Mouse (Mus musculus): ENCODE data around the gene Actr8. TPM values are rescaled to one million over a fixed set of nuclear protein-coding genes. Genes with fewer than 3 reads are reported as not detected.

Actr8 gene
- total RNA-seq (2017), result 25.1 and 41.0 TPM in 2 replicates

DNA sequence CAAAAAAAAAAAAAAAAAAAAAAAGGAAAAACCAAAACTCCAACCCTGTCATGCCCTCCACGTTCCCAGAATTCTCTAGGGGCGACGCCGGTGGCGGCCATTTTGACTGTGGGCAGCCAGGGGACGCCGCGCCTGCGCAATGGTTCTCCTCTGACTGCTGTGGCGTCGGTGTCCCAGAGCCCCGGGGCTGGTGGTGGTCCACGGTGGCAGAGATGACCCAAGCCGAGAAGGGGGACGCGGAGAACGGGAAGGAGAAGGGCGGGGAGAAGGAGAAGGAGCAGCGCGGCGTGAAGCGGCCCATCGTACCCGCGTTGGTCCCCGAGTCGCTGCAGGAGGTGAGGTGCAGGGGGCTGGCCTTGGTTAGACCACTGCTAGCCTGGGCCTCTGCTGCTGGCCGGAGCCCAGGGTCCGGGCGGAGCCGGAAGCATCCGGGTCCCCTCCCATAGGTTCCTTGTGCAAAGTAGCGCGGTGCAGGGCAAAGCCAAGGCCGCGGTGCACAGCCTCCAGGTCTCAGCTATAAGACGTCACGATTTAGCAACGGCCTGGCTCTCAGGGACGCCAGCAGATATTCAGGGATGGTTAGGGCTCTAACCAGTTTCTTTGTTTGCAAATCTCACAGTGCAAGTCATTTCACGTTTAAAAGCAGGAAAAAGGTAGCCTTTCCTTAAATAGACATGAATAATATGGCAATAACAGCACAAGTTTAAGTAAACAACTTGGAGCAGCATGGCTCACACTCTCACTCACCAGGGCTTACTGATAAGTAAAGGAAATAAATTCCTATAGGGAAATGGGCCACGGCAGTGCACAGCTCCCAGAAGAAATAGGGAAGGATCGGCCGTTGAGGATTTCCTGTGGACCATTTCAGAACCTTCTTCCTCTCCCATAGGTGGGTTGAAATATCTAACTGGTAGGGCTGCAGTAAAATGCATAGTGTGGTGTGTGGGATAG, at the start of gene Actr8:
TSS of gene Actr8 (plus strand) at position 84 of the 951 bp plus-strand sequence.
- ATAC-seq (replicated peaks; ENCODE audit: low read depth, poor library complexity, severe bottlenecking), result peak; percentile 94

DNA sequence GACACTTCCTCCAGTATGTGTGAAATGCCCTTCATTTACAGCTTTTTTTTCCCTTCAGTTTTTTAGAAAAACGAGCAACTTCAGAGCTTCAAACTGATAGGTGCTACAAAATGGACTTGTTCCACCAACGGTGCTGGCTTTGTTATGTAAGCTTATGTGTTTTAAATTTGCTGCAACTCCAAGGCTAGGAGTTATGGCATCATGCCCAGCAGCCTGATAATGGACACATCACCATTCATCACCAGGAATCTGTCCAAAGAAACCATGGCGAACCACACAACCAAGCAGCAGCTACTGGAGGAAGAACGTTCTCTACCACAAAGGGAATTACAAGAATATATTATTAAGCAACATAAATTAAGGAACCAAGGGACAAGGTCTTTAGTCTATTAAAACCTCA, 49.2 kb upstream of the Actr8 start:
- ATAC-seq (replicated peaks; ENCODE audit: low read depth, poor library complexity, severe bottlenecking), result no peak

DNA sequence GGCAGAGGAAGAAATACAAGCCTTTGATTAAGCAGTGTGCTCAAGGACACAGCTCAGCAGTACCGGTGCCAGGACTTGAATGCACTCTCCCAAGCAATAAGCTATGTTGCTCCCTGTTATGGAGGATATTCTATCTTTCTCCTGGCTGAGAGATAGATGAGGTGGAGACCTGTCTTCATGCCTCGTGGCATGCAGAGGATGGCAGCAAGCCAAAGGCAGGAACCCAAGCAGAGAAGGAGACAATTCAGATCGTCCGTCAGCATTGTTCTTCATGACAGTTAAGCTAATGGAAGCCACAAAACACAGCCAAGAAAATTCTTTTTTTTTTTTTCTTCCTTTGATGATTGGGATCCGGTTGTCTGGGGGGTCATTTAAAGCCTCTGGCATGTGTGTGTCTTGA, 42.6 kb upstream of the Actr8 start:
- ATAC-seq (replicated peaks; ENCODE audit: low read depth, poor library complexity, severe bottlenecking), result no peak

DNA sequence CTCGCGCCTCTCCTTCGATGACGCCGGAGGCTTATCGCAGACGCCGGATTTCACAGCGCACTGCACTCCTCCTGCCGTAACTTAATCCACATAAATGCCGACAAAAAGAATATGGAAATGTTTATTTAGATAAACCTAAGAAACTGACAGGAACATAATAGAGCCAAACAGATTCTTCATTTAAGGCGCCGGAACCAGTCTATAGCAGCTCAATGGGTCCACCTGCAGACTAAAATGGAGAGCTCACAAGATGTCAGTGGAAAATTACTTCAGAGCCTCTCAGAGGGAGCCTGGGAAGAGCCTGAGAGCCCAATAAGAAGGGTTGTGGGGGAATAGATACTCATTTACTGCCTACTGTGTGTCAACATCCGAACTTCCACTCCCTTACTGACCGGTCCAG, 40.7 kb upstream of the Actr8 start:
- ATAC-seq (replicated peaks; ENCODE audit: low read depth, poor library complexity, severe bottlenecking), result no peak

DNA sequence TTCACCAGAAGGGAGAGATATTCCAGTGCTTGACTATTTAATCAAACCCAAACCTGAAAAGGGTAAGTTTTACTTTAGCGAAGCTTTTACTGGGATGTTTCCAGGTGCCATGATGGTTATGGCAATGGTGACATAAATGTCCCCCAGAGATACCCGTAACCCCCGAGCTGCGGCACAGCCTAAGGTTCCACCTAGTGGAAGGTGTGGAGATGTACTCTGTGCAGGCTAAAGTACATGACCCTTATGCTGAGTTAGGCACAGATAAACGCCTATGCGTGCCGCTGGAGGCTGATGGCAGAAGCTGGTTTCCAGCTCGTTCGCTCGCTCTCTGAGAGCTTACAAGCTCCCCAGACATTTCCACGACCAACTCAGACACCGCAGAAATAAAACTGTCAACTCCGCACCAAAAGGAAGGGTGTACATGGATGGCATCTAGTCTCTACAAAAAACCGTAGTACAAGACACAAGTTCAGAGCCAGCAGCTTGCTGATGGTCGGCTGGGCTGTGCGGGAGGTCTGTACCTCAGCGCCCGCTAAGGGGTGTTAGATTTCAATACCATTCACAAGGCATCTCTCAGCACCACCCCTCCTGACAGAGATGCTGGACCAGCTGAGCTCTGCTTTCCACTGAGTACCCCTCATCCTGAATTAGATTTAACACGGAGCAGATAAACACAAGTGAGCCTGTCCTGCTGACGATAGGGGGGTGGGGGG, 38.4 kb upstream of the Actr8 start:
- ATAC-seq (replicated peaks; ENCODE audit: low read depth, poor library complexity, severe bottlenecking), result peak; percentile 9; the same call in 1 of the 2 replicates

GRCm38 (mm10) chr14:29940313-29940812, 37.8 kb upstream of the Actr8 start:
- ATAC-seq (replicated peaks; ENCODE audit: low read depth, poor library complexity, severe bottlenecking), result peak; percentile 20; the same call in 1 of the 2 replicates

GRCm38 (mm10) chr14:29940877-29941276, 37.3 kb upstream of the Actr8 start:
- peak; percentile 85 for ATAC-seq (replicated peaks; ENCODE audit: low read depth, poor library complexity, severe bottlenecking)

DNA sequence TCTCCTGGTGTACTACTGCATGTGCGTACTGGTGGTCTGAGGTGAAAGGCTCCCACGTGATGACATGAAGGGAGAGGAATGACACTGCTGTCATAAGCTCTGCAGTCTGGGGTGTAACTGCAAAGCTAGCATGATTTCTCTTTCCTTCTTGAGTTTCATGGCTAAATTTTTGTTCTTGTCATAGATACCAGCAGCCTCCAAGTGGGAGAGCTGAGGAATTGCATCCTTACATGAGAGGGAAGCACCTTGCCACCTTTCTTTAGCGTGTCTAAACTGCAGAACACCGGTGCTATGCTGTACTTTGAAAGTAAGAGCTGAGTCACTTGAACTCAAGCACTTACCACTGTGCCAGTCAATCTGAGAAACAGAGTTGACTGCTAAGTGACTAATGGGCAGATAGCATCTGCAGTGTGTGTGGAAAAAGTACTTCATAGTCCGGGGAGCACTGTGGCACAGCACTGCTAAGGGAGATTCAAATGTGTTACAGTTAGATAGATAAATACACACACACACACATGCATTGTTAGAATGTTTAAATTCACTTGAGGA, 31.3 kb upstream of the Actr8 start:
- no peak; the same call in 1 of the 2 replicates for ATAC-seq (replicated peaks; ENCODE audit: low read depth, poor library complexity, severe bottlenecking)

GRCm38 (mm10) chr14:29950805-29951204, 27.3 kb upstream of the Actr8 start:
- peak; percentile 99 for ATAC-seq (replicated peaks; ENCODE audit: low read depth, poor library complexity, severe bottlenecking)

- no peak for ATAC-seq (replicated peaks; ENCODE audit: low read depth, poor library complexity, severe bottlenecking)
Observed at GRCm38 (mm10) chr14:29957393-29957792, 20.7 kb upstream of the Actr8 start.

- ATAC-seq (replicated peaks; ENCODE audit: low read depth, poor library complexity, severe bottlenecking), result no peak
Observed at GRCm38 (mm10) chr14:29967611-29968010, 10.5 kb upstream of the Actr8 start.

- peak; percentile 99 for ATAC-seq (replicated peaks; ENCODE audit: low read depth, poor library complexity, severe bottlenecking)
Observed at GRCm38 (mm10) chr14:29968075-29968821, 9.9 kb upstream of the Actr8 start, which contains the start of gene Selenok. TSS of gene Selenok (plus strand) at chr14:29968308.

DNA sequence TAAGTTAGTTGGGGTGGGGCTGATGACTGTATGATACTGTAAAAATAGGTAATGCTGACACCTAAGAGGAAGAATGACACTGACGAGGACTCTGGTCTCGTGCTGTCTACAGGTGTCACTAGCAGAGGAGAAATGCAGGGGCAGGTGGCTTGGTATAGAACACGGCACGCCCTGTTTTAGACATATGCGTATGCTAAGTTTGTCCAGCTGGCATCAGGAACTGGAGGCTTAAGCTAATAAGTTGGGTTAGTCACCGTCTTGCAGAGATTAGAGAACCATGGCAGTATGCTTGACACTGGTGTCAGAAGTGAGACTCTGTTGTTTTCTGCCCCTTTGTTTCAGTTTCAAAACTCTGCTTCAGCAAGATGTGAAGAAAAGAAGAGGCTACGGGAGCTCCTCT, 6.7 kb upstream of the Actr8 start:
- no peak for ATAC-seq (replicated peaks; ENCODE audit: low read depth, poor library complexity, severe bottlenecking)

DNA sequence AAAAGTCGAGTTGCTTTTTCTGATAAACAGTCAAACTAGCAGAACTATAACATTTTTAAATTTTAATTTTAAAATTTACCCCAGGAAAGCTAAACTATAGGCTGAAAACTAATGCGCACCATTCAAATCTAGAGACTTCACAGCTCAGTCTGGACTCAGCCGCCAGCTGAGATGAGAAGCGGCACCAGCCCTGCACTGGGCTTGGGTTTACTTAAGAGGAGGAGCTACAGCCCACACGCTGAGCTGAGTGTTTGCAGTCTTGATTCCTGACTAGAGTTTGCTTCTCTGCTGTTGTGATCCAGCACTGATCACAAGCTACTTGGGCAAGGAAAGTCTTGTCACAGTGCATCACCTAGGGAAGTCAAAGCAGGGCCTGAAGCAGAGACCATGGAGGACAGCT, 6.1 kb upstream of the Actr8 start:
- ATAC-seq (replicated peaks; ENCODE audit: low read depth, poor library complexity, severe bottlenecking), result no peak

GRCm38 (mm10) chr14:29976927-29977326, 1.2 kb upstream of the Actr8 start:
- ATAC-seq (replicated peaks; ENCODE audit: low read depth, poor library complexity, severe bottlenecking), result no peak

DNA sequence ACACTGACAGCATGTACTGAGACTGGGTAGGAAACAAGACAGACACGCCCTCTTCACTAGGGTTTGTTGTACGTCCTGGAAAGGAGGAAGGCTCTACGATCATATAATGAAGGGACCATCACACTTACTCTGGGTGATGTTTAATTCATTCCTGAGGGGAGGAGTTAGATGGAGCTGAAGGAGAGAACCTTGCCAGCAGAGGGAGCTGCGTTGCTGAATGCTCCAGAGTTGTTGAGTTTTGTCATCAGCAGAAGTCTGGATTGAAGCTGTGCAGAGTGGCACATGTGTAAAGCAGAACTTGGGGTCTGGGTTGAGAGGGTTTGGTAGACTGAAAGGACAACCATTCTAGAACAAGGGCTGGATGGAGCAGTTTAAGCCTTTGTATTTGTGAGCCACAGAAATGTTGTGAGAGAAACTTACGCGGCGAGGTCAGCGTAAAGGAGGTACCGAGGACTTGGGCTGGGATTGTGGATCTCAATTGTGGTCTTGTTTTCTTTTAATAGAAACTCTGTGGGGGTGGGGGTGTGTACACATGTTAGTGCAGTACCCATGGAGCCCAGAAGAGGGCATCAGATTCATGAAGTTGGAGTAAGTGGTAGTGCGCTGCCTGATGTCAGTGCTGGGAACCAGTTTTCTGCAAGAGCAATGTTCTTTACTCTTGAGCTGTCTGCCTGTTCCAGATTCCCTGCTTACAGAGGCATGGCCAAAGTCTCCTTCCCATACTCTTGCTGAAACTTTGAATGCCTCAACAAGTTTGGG, 2.5 kb downstream of the Actr8 start:
- ATAC-seq (replicated peaks; ENCODE audit: low read depth, poor library complexity, severe bottlenecking), result peak; percentile 57

GRCm38 (mm10) chr14:29986096-29986495, 8.0 kb downstream of the Actr8 start:
- no peak for ATAC-seq (replicated peaks; ENCODE audit: low read depth, poor library complexity, severe bottlenecking)

DNA sequence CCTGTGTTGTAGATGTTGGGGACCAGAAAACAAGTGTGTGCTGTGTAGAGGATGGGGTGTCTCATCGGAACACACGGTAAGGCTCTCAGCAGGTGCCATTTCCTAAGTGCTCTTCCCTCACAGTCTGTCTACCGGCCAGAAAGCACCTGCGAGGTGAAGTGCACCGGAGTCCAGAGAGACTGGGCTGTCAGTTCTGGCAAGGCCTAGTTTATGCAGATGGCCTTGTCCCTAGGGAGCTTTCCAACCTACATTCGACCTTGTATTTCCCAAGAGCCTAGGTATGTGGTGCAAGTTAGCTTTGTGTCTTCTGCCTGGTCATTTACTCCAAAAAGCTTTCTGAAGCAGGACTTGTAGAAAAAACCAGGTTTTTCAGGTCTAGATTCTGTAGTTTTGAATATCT, 9.1 kb downstream of the Actr8 start:
- ATAC-seq (replicated peaks; ENCODE audit: low read depth, poor library complexity, severe bottlenecking), result no peak

DNA sequence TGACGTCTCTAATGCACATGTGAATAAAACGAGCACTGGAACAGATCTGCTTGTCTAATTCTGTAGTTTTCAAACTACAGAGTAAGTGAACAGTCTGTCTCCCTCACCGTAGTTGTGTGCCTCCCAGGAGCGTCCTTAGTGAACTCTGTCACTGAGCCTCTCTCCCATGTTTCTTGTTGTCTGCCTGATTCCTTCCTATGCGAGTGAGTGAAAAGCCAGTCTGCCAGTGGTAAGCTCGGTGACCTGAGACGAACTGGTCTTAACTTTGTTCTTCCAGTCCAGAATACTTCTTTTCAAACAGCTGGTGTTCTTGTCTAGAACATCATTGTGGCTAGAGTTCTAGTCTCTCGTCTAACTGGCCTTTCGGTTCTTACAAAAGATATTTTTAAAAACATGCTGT, 9.6 kb downstream of the Actr8 start:
- ATAC-seq (replicated peaks; ENCODE audit: low read depth, poor library complexity, severe bottlenecking), result no peak
